Mouse (Mus musculus): ENCODE results near the gene Hgd.

DNA sequence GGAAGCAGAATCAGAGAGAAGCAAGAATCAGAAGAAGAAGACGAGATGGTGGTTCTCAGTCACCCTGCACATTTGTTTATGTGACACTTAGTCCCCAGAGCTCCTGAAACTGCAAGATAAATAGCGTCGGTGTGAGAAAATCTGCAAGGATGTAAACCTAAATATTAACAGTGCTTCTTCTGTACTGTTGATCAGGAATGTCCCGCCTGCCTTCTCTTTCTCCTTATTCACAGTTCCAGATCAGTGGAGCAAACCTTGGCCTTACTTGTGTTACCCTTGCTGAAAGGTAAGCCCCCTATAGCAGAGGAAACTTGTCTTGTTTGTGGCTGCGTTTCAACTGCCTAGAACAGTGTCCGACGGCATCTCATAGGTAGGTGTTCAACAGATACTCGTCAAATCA lies 97.6 kb downstream of the Hgd start:
- TF ChIP-seq CTCF (IDR thresholded peaks at IDR 0.05; ENCODE audit: insufficient read depth, low read length) (no peak), POLR2A (IDR thresholded peaks at IDR 0.05; ENCODE audit: borderline replicate concordance, extremely low read depth, low read depth, low read length) (no peak)
